Mouse (Mus musculus): Measurements from ENCODE around the gene Nsmce3. TPM values are rescaled to one million over a fixed set of nuclear protein-coding genes. Genes with fewer than 3 reads are reported as not detected.

The Nsmce3 gene
- polyA plus RNA-seq, 1 experiment = 5.8 TPM

GRCm38 (mm10) chr7:64874941-64875340, 2.1 kb upstream of the Nsmce3 start:
- TF ChIP-seq POLR2A (IDR thresholded peaks at IDR 0.05; ENCODE audit: insufficient read depth, low read length) (no peak), EP300 (IDR thresholded peaks at IDR 0.05; ENCODE audit: insufficient read depth, low read depth, low read length) (no peak), CTCF (IDR thresholded peaks at IDR 0.05; ENCODE audit: low read depth, low read length) (no peak)
- Histone ChIP-seq H3K27me3 (ENCODE audit: control insufficient read depth, insufficient read depth, low read length, poor library complexity, severe bottlenecking) (no peaks in the 10 kb centered on the region), H3K9ac (ENCODE audit: low read depth, poor library complexity, severe bottlenecking) (no peak overlapping the region), H3K4me1 (ENCODE audit: control insufficient read depth, insufficient read depth, low read length) (peaks cover 3% of the 10 kb centered on the region), H3K36me3 (ENCODE audit: control insufficient read depth, insufficient read depth, low read length, poor library complexity, severe bottlenecking) (no peaks in the 10 kb centered on the region), H3K9me3 (replicated peaks; ENCODE audit: control insufficient read depth, insufficient read depth, low read length, poor library complexity, severe bottlenecking) (no peaks in the 10 kb centered on the region), H3K4me3 (ENCODE audit: low read depth, low read length) (no peak overlapping the region), H3K27ac (ENCODE audit: insufficient read depth, low read length) (no peak overlapping the region)

- H3K4me1 ChIP-seq (ENCODE audit: control insufficient read depth, insufficient read depth, low read length) = peaks cover 3% of the 10 kb centered on the region
- H3K9ac ChIP-seq (ENCODE audit: low read depth, poor library complexity, severe bottlenecking) = peak overlapping the region; percentile 58; the same call in 1 of the 2 replicates
- TF ChIP-seq POLR2A (IDR thresholded peaks at IDR 0.05; ENCODE audit: insufficient read depth, low read length) = no peak
- no peak for TF ChIP-seq CTCF (IDR thresholded peaks at IDR 0.05; ENCODE audit: low read depth, low read length)
Observed at GRCm38 (mm10) chr7:64873266-64873665, 469 bp upstream of the Nsmce3 start.

DNA sequence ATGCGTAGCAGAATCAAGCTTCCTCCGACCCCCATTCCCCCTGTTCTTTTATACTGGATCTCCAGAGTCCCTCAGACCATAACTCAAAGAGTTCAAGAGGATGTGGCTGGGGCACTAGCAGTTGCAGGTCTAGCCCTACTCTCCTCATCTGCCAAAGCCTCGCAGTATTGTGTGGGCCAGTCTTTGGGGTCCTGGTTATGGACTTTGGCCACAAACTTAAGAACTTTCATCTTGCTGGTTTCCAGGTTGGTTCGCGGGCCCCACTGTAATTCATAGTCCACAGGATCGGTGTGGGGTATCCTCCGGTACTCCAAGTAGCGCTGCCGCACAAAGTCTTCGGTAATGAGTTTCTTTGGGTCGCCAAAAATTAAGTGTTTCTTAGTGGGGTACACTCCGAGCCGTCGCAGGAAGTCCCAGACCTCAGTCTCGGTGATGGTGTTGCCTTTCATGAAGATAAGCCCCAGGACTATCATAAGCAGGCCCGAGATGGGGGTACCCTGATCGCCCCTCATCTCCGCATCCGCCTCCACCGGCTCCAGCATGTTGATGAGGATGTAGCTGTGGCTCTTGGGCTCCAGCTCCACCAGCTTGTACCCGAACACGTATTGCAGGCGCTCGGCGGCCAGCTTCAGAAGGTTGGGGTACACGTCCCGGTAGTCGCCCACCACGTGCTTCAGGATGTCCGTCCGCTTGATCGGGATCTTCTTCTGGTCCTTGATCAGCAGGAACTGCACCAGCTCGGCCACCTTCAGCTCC, 632 bp downstream of the Nsmce3 start:
- Histone ChIP-seq H3K27me3 (ENCODE audit: control insufficient read depth, insufficient read depth, low read length, poor library complexity, severe bottlenecking) (no peaks in the 10 kb centered on the region), H3K4me1 (ENCODE audit: control insufficient read depth, insufficient read depth, low read length) (peaks cover 3% of the 10 kb centered on the region), H3K4me3 (ENCODE audit: low read depth, low read length) (peak overlapping the region; percentile 95), H3K36me3 (ENCODE audit: control insufficient read depth, insufficient read depth, low read length, poor library complexity, severe bottlenecking) (no peaks in the 10 kb centered on the region), H3K9ac (ENCODE audit: low read depth, poor library complexity, severe bottlenecking) (peak overlapping the region; percentile 81), H3K9me3 (replicated peaks; ENCODE audit: control insufficient read depth, insufficient read depth, low read length, poor library complexity, severe bottlenecking) (no peaks in the 10 kb centered on the region), H3K27ac (ENCODE audit: insufficient read depth, low read length) (no peak overlapping the region)
- TF ChIP-seq POLR2A (IDR thresholded peaks at IDR 0.05; ENCODE audit: insufficient read depth, low read length) = no peak
- no peak for TF ChIP-seq EP300 (IDR thresholded peaks at IDR 0.05; ENCODE audit: insufficient read depth, low read depth, low read length)
- TF ChIP-seq CTCF (IDR thresholded peaks at IDR 0.05; ENCODE audit: low read depth, low read length) = no peak

More at GRCm38 (mm10) chr7:64873266-64873665, 469 bp upstream of the Nsmce3 start:
- H3K27me3 ChIP-seq (ENCODE audit: control insufficient read depth, insufficient read depth, low read length, poor library complexity, severe bottlenecking) = no peaks in the 10 kb centered on the region
- no peaks in the 10 kb centered on the region for H3K9me3 ChIP-seq (replicated peaks; ENCODE audit: control insufficient read depth, insufficient read depth, low read length, poor library complexity, severe bottlenecking)
- no peak overlapping the region for H3K27ac ChIP-seq (ENCODE audit: insufficient read depth, low read length)
- H3K36me3 ChIP-seq (ENCODE audit: control insufficient read depth, insufficient read depth, low read length, poor library complexity, severe bottlenecking) = no peaks in the 10 kb centered on the region
- peak overlapping the region; percentile 48 for H3K4me3 ChIP-seq (ENCODE audit: low read depth, low read length)

GRCm38 (mm10) chr7:64869549-64870065, 3.2 kb downstream of the Nsmce3 start:
- no peaks in the 10 kb centered on the region for H3K27me3 ChIP-seq (ENCODE audit: control insufficient read depth, insufficient read depth, low read length, poor library complexity, severe bottlenecking)
- TF ChIP-seq EP300 (IDR thresholded peaks at IDR 0.05; ENCODE audit: insufficient read depth, low read depth, low read length) (no peak), POLR2A (IDR thresholded peaks at IDR 0.05; ENCODE audit: insufficient read depth, low read length) (no peak), CTCF (IDR thresholded peaks at IDR 0.05; ENCODE audit: low read depth, low read length) (no peak)
- H3K4me3 ChIP-seq (ENCODE audit: low read depth, low read length) = no peak overlapping the region

GRCm38 (mm10) chr7:64863538-64863937, 9.3 kb downstream of the Nsmce3 start:
- H3K4me3 ChIP-seq (ENCODE audit: low read depth, low read length) = no peak overlapping the region
- H3K4me1 ChIP-seq (ENCODE audit: control insufficient read depth, insufficient read depth, low read length) = no peaks in the 10 kb centered on the region
- H3K9ac ChIP-seq (ENCODE audit: low read depth, poor library complexity, severe bottlenecking) = no peak overlapping the region
- H3K27me3 ChIP-seq (ENCODE audit: control insufficient read depth, insufficient read depth, low read length, poor library complexity, severe bottlenecking) = no peaks in the 10 kb centered on the region; the same call in 1 of the 2 replicates
- no peak overlapping the region for H3K27ac ChIP-seq (ENCODE audit: insufficient read depth, low read length)
- H3K9me3 ChIP-seq (replicated peaks; ENCODE audit: control insufficient read depth, insufficient read depth, low read length, poor library complexity, severe bottlenecking) = no peaks in the 10 kb centered on the region
- TF ChIP-seq EP300 (IDR thresholded peaks at IDR 0.05; ENCODE audit: insufficient read depth, low read depth, low read length) = no peak
- no peak for TF ChIP-seq CTCF (IDR thresholded peaks at IDR 0.05; ENCODE audit: low read depth, low read length)
- TF ChIP-seq POLR2A (IDR thresholded peaks at IDR 0.05; ENCODE audit: insufficient read depth, low read length) = no peak
- no peaks in the 10 kb centered on the region for H3K36me3 ChIP-seq (ENCODE audit: control insufficient read depth, insufficient read depth, low read length, poor library complexity, severe bottlenecking)

More at GRCm38 (mm10) chr7:64869549-64870065, 3.2 kb downstream of the Nsmce3 start:
- no peaks in the 10 kb centered on the region for H3K36me3 ChIP-seq (ENCODE audit: control insufficient read depth, insufficient read depth, low read length, poor library complexity, severe bottlenecking)
- H3K4me1 ChIP-seq (ENCODE audit: control insufficient read depth, insufficient read depth, low read length) = peaks cover 3% of the 10 kb centered on the region
- no peaks in the 10 kb centered on the region for H3K9me3 ChIP-seq (replicated peaks; ENCODE audit: control insufficient read depth, insufficient read depth, low read length, poor library complexity, severe bottlenecking)
- no peak overlapping the region for H3K9ac ChIP-seq (ENCODE audit: low read depth, poor library complexity, severe bottlenecking)
- H3K27ac ChIP-seq (ENCODE audit: insufficient read depth, low read length) = no peak overlapping the region

- no peaks in the 10 kb centered on the region; the same call in 1 of the 2 replicates for H3K27me3 ChIP-seq (ENCODE audit: control insufficient read depth, insufficient read depth, low read length, poor library complexity, severe bottlenecking)
- no peak overlapping the region for H3K9ac ChIP-seq (ENCODE audit: low read depth, poor library complexity, severe bottlenecking)
- H3K4me1 ChIP-seq (ENCODE audit: control insufficient read depth, insufficient read depth, low read length) = no peaks in the 10 kb centered on the region
- no peaks in the 10 kb centered on the region for H3K36me3 ChIP-seq (ENCODE audit: control insufficient read depth, insufficient read depth, low read length, poor library complexity, severe bottlenecking)
- no peaks in the 10 kb centered on the region for H3K9me3 ChIP-seq (replicated peaks; ENCODE audit: control insufficient read depth, insufficient read depth, low read length, poor library complexity, severe bottlenecking)
- no peak overlapping the region for H3K4me3 ChIP-seq (ENCODE audit: low read depth, low read length)
- H3K27ac ChIP-seq (ENCODE audit: insufficient read depth, low read length) = no peak overlapping the region
- TF ChIP-seq CTCF (IDR thresholded peaks at IDR 0.05; ENCODE audit: low read depth, low read length) (no peak), EP300 (IDR thresholded peaks at IDR 0.05; ENCODE audit: insufficient read depth, low read depth, low read length) (no peak), POLR2A (IDR thresholded peaks at IDR 0.05; ENCODE audit: insufficient read depth, low read length) (no peak)
Observed at GRCm38 (mm10) chr7:64862978-64863377, 9.8 kb downstream of the Nsmce3 start.

Measured in ES-Bruce4 (cell line).